ENCODE assay signal across 11 mouse cellular contexts in genomic region chr14:8062537-8063301, GRCm38 (mm10). TPM values are rescaled to one million over a fixed set of nuclear protein-coding genes. Genes with fewer than 3 reads are reported as not detected.
A peak's percentile ranks its signal among the peaks of the same experiment; 100 is the strongest.
DNase-seq lines count a peak whose midpoint lies in the region; ATAC-seq and TF ChIP-seq lines count a peak whose summit lies in the region.
"Had no signal": no experiment of that assay in that cellular context is flagged by ENCODE, and none has a peak within 500 bp of the region (broad histone marks: within the 10 kb centered on the region; RNA-seq: fewer than 3 reads in every experiment).

No protein-coding gene starts in this region.

- no peak overlapping the region for H3K4me3 ChIP-seq in neural tube, embryonic 12.5 days
- peak overlapping the region; percentile 26; the same call in 1 of the 2 replicates for H3K4me3 ChIP-seq in layer of hippocampus, adult 2 months
- no peak overlapping the region for H3K4me3 ChIP-seq in olfactory bulb, adult 2 months (ENCODE audit: insufficient read depth, low read depth, low read length)
- H3K4me3 ChIP-seq: embryonic facial prominence, embryonic 12.5 days had no signal

- no peaks in the 10 kb centered on the region for H3K36me3 ChIP-seq in neural tube, embryonic 12.5 days
- H3K36me3 ChIP-seq: embryonic facial prominence, embryonic 12.5 days had no signal

- H3K4me1 ChIP-seq in neural tube, embryonic 12.5 days, result peaks cover 14% of the 10 kb centered on the region
- H3K4me1 ChIP-seq in olfactory bulb, adult 2 months (ENCODE audit: control insufficient read depth, insufficient read depth, low read length), result peaks cover 2% of the 10 kb centered on the region; the same call in 1 of the 2 replicates

- TF ChIP-seq CTCF in layer of hippocampus, adult 2 months (conservative IDR thresholded peaks at IDR 0.05), result no peak
- no peak for TF ChIP-seq CTCF in olfactory bulb, adult 2 months (IDR thresholded peaks at IDR 0.05; ENCODE audit: insufficient read depth, low read depth, low read length)

- H3K9ac ChIP-seq in neural tube, embryonic 12.5 days, result no peak overlapping the region
- H3K9ac ChIP-seq: embryonic facial prominence, embryonic 12.5 days had no signal

- TF ChIP-seq POLR2A in olfactory bulb, adult 2 months (IDR thresholded peaks at IDR 0.05; ENCODE audit: insufficient read depth, low read depth, low read length), result no peak

- no peak overlapping the region for H3K27ac ChIP-seq in neural tube, embryonic 12.5 days
- peak overlapping the region; percentile 90 for H3K27ac ChIP-seq in layer of hippocampus, adult 2 months
- H3K27ac ChIP-seq in olfactory bulb, adult 2 months (ENCODE audit: insufficient read depth, low read depth, low read length), result peak overlapping the region; percentile 69; the same call in 1 of the 2 replicates
- H3K27ac ChIP-seq: embryonic facial prominence, embryonic 12.5 days had no signal

- DNase-seq in frontal cortex, postnatal 10 days (ENCODE audit: low spot score in 2 of 2), result no peak
- DNase-seq in neural tube, embryonic 10.5 days (ENCODE audit: extremely low spot score, low spot score), result no peak
- peak; percentile 47 to 76 for DNase-seq in layer of hippocampus, adult 2 months (ENCODE audit: low spot score in 2 of 2)
- DNase-seq in gastrocnemius, postnatal 4 days (ENCODE audit: low spot score in 2 of 2), result no peak
- DNase-seq in urinary bladder, postnatal 4 days (ENCODE audit: low spot score in 2 of 2), result no peak
- DNase-seq: kidney, adult 11 months; thymus, postnatal 25 days had no signal

- H3K27me3 ChIP-seq in neural tube, embryonic 12.5 days (replicated peaks), result no peaks in the 10 kb centered on the region
- H3K27me3 ChIP-seq: embryonic facial prominence, embryonic 12.5 days had no signal

- no peaks in the 10 kb centered on the region for H3K9me3 ChIP-seq in neural tube, embryonic 12.5 days
- H3K9me3 ChIP-seq: embryonic facial prominence, embryonic 12.5 days had no signal

- peak; percentile 96 for ATAC-seq in frontal cortex, adult (ENCODE audit: low TSS enrichment)
- ATAC-seq in neural tube, embryonic 12.5 days (ENCODE audit: low FRiP score, low read depth), result peak; percentile 58; the same call in 1 of the 2 replicates

- WGBS in neural tube, embryonic 12.5 days, result 39% methylated on average over 3 of the region's 3 CpGs
- WGBS in olfactory bulb, adult 2 months, result 19% methylated on average over 3 of the region's 3 CpGs

- H3K4me2 ChIP-seq in neural tube, embryonic 12.5 days (replicated peaks), result no peak overlapping the region
- H3K4me2 ChIP-seq: embryonic facial prominence, embryonic 12.5 days had no signal

RNA-seq across cellular contexts. Expression of gene Rpp14, which starts 17.4 kb away (rescaled TPM):
- 45.0 and 48.0 TPM in 2 replicates for polyA plus RNA-seq in neural tube, embryonic 12.5 days (2016; fragmentation: Nextera tagmentation; extraction: Ambion mirVana)
- 10 to 100 TPM; 30.5 to 31.7 TPM for total RNA-seq in layer of hippocampus, adult 2 months (2021)
- polyA plus RNA-seq in olfactory bulb, adult 2 months (2012; ENCODE audit: insufficient read depth, insufficient read length, low replicate concordance, missing spikeins), result not detected in 2 replicates
- 10 to 100 TPM; 18.0 to 21.9 TPM for total RNA-seq in gastrocnemius, postnatal 4 days (2021)

RNA-seq across cellular contexts. Expression of gene Pxk, which starts 35.3 kb away (rescaled TPM):
- 46.5 and 47.4 TPM in 2 replicates for polyA plus RNA-seq in neural tube, embryonic 12.5 days (2016; fragmentation: Nextera tagmentation; extraction: Ambion mirVana)
- 10 to 100 TPM; 28.5 to 28.9 TPM for total RNA-seq in layer of hippocampus, adult 2 months (2021)
- not detected in 2 replicates for polyA plus RNA-seq in olfactory bulb, adult 2 months (2012; ENCODE audit: insufficient read depth, insufficient read length, low replicate concordance, missing spikeins)
- total RNA-seq in gastrocnemius, postnatal 4 days (2021), result 10 to 100 TPM; 17.3 to 17.4 TPM

Comparison
In these comparisons a context has a peak if more than half of its experiments do, and no peak if none do; other contexts are left out.
1. DNase-seq: peak in layer of hippocampus, adult 2 months (2 of 2); none in frontal cortex, postnatal 10 days (0 of 2), neural tube, embryonic 10.5 days (single experiment), gastrocnemius, postnatal 4 days (0 of 2) and urinary bladder, postnatal 4 days (0 of 2).